Mouse (Mus musculus): ENCODE data around the gene Zfp628.
"Not testable (repeated sequence)": the region's sequence is repeated elsewhere in the genome, so short reads cannot be mapped to it uniquely, and the experiment has no call there.

Gene Zfp628

DNA sequence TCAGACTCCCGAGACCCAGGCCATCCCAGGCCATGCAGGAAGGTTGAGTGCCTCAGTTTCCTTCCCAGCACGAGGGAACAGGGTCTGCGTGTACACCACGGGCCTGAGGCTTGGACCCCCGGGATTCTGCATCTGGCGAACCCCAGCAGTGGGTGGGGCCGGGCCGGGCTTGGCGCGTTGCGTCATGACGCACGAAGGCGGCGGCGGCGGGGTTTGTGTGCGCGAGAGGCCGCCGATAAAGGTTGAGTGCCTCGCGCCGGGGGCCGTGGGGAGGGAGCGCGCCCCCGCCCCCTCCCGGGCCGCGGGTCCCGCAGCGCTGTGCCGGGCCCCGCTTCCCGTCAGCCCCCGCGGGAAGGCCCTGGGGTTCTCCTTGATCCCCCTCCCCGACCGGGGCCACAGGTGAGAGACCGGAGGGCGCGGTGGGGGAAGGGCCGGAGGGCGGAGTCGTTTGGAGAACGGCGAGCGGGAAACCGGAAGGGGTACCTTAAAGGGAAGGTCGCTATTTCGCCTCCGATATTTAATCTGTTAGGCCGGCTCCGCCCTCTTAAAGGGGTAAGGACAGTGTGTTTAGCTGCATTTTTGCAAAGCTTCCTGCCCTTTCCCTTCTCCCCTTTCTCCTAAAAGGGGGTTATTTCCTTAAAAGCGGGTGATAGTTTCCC is at the start of gene Zfp628:
TSS of gene Zfp628 (plus strand) at position 211 of the 659 bp plus-strand sequence.
- peak; percentile 86 to 94 for DNase-seq (ENCODE audit: low spot score in 2 of 2)

DNA sequence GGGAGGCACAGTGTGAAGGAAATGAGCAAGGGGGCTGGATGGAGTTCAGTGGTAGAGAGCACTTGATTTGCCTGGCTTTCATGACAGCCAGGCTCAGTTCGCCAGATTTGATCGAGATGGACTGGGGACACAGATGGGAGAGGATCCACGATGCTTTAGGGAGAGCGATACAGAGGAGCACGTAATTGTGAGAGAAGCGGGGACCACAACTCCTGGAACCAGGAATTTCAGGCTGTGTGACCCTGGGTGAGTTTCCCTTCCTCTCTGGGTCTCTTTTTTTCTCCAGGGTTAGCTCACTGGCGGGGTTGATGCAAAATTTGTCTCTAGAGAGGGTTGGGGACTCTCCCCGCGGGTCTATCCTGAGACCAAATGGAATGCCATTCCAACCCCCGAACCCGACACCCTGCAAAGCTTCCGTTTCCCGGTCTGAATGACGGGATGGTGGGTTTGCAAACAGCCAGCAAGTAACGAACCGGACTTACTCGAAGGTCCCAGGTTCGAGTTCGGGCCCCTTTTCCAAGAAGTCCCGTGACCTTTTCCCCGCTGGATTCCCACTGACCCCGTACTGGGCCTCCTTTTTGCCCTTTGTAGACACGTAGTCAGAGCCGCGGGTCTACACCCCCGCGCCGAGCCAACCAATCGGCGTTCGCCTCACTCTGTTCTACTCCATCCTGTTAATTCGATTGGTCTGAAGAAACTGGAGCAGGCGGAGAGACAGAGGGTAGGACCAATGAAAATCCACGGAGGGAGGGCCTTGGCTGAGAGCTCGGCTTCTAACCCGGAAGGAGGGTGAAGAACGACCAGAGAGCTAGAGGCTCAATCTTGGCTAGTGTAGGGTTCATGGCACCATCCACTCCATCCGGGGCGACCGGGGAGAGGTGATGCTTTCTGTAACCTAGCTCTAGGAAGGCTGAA is 49.2 kb upstream of the Zfp628 start:
- peak; percentile 93 to 96 for DNase-seq (ENCODE audit: low spot score in 2 of 2)

GRCm38 (mm10) chr7:4866631-4867180 is 48.3 kb upstream of the Zfp628 start:
- no peak for DNase-seq (ENCODE audit: low spot score in 2 of 2)

DNA sequence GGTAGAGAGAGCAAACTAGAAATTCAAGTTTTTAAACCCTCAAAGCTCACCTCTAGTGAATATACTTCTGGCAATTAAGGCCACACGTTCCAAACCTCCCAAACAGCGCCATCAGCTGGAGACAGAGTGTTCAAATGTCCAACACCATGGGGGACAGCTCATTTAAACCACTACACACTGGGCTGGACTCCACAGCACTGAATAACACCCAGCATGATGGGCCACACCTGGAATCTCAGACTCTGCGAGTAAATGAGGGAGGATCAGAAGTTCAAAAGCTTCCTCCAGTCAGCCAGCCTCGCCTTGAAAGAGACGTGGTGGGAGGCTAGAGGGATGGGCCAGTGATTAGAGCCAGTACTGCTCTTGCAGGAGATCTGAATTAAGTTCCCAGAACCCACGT is 44.9 kb upstream of the Zfp628 start, which contains the start of gene Isoc2b:
TSS of gene Isoc2b (minus strand) at position 126 of the 400 bp plus-strand sequence.
- DNase-seq (ENCODE audit: low spot score in 2 of 2) = no peak

- DNase-seq (ENCODE audit: low spot score in 2 of 2) = peak; percentile 83 to 85
Measured at GRCm38 (mm10) chr7:4876753-4877221, 38.2 kb upstream of the Zfp628 start, which contains the start of gene Isoc2a. Isoc2a (plus strand) TSS chr7:4877153.

GRCm38 (mm10) chr7:4877226-4877625 is 37.8 kb upstream of the Zfp628 start:
- DNase-seq (ENCODE audit: low spot score in 2 of 2) = no peak

DNA sequence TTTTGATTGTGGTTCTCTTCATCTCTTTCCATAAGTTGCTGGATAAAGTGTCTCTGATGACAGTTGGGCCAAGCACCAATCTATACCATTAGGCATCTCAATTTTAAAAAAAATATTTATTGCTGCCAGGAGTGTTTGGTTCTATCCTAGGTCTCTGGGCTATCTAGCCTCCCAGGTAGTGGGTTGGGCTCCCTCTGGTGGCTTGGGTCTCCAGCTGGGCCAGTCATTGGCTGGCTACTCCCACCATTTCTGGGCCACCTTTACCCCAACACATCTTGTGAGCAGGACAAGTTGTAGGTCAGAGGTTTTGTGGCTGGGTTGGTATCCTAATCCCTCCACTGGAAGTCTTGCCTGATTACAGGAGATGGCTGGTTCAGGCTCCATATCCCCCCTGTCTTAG is 36.8 kb upstream of the Zfp628 start:
- DNase-seq (ENCODE audit: low spot score in 2 of 2) = no peak

GRCm38 (mm10) chr7:4879036-4879435 is 36.0 kb upstream of the Zfp628 start:
- DNase-seq (ENCODE audit: low spot score in 2 of 2) = not testable (repeated sequence)

DNA sequence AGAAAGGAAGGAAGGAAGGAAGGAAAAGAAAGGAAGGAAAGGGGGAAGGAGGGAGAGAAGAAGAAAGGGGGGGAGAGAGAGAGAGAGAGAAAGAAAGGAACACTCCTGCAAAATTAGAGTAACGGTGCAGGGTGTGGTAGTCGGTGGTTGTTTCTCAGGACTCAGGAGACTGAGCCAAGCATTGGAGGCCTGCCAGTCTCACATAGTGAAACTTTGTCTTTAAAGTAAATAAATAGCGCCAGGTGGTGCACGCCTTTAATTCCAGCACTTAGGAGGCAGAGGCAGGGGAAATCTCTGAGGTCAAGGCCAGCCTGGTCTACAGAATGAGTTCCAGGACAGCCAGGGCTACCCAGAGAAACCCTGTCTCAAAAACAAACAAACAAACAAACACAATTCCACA is 28.3 kb upstream of the Zfp628 start:
- DNase-seq (ENCODE audit: low spot score in 2 of 2) = no peak

- no peak for DNase-seq (ENCODE audit: low spot score in 2 of 2)
Measured at GRCm38 (mm10) chr7:4895186-4895585, 19.8 kb upstream of the Zfp628 start.

DNA sequence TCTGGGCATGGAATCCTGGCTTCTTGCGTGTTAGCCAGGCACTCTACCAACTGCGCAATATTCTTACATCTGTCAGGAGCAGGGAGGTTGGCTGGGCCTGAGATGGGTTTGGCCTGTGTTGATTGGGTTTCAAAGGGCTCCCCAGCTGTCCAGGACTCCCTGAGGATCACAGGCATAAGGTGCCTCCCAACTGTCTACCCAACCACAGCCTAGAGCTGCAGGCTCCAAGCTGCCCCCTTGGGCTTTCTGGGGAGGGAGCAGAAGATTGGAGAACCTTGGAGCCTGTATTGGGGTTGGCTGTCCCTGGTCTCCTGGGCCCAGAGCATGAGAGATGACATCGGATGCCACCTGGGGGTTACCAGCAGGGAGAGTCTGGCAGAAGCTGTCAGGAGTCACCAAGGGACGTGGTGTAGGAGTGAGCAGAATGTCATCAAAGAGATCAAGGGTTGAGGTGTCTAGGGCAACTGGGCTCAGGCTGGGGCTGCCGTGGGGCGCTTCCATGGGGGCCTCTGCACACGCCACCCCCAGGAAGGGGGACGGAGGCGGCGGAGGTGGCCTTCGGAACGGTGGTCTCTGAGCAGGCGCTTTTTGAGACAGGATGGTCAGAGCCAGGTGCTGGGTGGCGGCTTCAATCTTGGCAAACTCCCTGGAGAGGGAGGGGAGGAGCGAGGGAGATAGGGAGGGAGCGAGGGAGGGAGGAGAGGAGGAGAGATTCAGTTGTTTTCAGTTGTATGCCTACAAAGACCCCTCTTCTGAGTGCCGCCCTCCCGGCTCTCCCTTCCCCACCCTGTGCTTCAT is 16.0 kb upstream of the Zfp628 start:
- DNase-seq (ENCODE audit: low spot score in 2 of 2) = no peak

- no peak for DNase-seq (ENCODE audit: low spot score in 2 of 2)
Measured at GRCm38 (mm10) chr7:4899649-4900522, 15.1 kb upstream of the Zfp628 start.

DNA sequence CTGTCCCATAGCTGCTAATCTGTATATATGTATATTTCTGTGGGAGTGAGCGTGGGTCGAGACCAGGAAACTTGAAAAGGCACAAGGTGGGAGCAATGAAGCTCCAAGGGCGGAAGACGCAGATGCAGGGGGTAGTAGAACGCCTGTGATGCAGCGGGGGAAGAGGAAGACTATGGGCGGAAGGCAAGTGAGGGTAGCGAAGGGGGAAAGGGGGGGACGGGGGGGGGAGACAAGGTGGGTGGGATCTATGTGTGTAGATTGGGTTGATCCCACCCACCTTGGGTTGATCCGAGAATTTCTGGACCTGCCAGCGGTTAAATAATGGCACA is 14.5 kb upstream of the Zfp628 start:
- no peak for DNase-seq (ENCODE audit: low spot score in 2 of 2)

DNA sequence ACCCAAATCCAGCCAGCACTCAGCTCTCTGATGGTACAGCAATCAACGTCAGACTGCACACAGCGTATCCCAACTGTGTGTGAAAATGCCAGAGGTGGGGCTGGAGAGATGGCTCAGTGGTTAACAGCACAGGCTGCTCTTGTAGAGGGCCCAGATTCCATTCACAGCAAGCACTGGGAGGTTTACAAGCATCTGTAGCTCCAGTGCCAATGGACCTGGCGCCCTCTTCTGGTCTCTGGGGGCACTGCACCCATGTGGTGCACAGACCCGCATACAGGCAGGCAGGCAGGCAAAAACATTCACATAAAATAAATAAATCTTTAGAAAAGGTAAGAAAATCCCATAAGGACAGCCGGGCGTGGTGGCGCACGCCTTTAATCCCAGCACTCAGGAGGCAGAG is 13.8 kb upstream of the Zfp628 start:
- DNase-seq (ENCODE audit: low spot score in 2 of 2) = no peak

DNA sequence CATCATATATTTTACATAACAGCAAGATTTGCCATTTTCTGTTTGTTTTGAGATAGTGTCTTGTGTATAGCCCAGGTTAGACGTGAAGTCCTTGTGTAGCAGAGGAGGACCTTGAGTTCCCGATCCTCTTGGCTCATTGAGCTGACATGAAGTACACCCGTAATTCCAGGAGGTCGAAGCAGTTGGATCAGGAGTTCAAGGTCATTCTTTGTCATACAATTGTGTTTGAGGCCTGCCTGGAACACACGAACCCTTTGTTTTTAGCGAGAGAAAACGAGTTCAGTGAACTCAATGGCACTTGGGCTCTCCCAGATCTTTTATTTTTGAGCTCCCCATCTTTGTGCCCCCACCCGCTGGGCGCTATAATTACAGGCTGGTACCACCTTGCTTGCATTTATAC is 12.6 kb upstream of the Zfp628 start:
- no peak for DNase-seq (ENCODE audit: low spot score in 2 of 2)

DNA sequence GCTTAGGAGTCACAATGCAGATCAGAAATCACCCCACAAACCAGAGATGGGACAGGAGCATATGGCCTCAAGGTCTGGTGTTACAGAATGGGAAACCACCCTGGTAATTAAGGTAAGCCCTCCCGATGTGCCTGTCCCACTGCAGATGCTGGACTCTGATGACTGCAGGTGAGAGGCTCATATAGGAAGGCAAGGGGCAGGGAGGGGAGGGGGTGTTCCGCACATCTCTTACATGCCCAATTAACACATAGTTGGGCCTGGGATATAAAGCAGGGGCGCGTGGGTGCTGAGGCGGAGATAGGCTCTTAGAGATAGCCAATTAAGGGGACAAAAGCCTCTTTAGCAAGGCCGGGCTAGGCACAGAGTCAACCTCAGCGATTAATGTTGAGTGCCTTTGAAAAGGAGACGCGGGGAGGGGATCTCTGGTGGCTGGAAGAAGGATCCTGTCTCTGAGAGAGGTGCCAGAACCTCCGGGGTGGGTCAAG is 8.5 kb upstream of the Zfp628 start, which contains the start of gene Gm36210:
TSS of gene Gm36210 (minus strand) at position 51 of the 485 bp plus-strand sequence.
- DNase-seq (ENCODE audit: low spot score in 2 of 2) = no peak

GRCm38 (mm10) chr7:4911561-4911960 is 3.5 kb upstream of the Zfp628 start:
- no peak for DNase-seq (ENCODE audit: low spot score in 2 of 2)

DNA sequence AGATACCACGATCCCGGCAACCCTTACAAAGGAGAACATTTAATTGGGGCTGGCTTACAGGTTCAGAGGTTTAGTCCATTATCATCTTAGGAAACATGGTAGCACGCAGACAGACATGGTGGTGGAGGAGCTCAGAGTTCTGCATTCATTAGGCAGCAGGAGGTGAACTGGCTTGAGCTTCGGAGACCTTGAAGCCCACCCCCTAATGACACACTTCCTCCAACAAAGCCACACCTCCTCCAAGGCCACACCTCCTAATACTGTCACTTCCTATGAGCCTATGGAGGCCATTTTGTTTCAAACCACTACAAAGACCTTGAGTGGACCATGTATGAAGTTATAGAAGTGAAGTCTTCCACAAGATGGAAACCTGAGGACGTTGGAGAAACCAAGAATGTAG is 2.8 kb upstream of the Zfp628 start:
- no peak for DNase-seq (ENCODE audit: low spot score in 2 of 2)

GRCm38 (mm10) chr7:4915669-4916416 is 826 bp downstream of the Zfp628 start:
- no peak for DNase-seq (ENCODE audit: low spot score in 2 of 2)

GRCm38 (mm10) chr7:4917494-4917893 is 2.5 kb downstream of the Zfp628 start:
- no peak for DNase-seq (ENCODE audit: low spot score in 2 of 2)
